Mouse (Mus musculus) frontal cortex, adult (tissue): Measurements from ENCODE around the gene Slc29a2.
"Not testable (repeated sequence)": the region's sequence is repeated elsewhere in the genome, so short reads cannot be mapped to it uniquely, and the experiment has no call there.

ENCODE experiments used
- ATAC-seq: cut with Nextera tagmentation; 2 replicates; pipeline ENCODE4 v1.9.2; 2017; ENCODE audit warnings: mild to moderate bottlenecking, moderate library complexity, mixed read lengths; ENCODE audit not compliant: low TSS enrichment

Slc29a2 gene

DNA sequence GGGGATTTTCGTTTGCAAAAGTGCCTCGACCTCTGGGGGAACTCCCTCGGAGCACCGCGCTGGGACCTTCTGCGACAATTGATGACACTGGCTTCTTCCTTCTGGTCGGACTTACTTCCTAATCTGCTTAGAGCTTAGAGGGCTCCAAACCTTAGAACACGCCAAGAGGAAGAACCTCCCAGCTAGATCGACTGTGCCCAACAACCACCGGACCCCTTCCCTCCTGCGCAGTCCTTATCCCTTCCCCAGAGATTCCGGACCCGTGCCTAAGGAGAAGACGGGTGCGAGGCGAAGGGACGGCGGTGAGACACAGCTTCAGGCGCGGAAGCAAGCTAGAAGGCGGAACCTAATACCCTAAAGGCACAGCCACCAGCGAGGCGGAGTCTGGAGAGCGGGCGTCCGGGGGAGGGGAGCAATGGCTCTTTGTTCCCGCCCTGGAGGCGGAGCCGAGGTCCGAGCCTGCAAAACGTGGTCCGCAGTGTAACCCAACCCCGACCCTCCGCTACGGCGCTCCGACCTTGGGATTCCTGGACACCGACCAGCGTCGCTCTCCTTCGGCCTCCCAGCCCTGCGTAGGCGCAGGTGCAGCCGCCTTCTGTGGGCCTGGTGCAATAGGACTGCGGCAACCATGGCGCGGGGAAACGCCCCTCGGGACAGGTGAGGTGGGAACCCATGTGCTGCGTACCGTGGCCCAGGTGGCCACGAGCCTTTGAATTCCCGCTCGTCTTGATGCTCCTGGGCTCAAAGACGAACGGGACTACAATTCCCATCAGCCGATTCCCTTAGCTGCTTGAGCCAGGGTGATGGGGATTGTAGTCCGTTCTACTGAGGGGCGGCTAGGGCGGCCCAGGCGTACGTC is at the start of gene Slc29a2:
Gene Slc29a2 (plus strand): TSS at position 240 of the 859 bp plus-strand sequence.
- ATAC-seq: peak; percentile 95

DNA sequence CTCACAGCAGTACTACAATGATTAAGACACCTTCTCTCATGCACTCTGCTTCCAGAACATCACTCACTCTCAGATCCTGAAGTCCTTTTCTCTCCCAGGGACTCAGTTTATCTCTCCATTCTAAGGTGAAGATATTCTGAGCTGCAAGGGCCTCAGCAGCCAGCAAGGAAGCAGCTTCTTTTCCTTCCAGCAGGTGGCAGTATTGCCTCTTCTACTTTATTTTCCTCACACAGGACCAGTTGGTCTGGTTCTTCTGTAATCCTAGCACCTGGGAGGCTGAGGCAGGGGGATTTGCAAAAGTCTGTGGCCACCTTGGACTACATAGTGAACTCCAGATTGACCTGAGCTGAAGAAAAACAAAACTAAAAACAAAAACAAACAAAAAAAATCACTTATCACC is 41.9 kb upstream of the Slc29a2 start:
- ATAC-seq: peak; percentile 53; the same call in 1 of the 2 replicates

DNA sequence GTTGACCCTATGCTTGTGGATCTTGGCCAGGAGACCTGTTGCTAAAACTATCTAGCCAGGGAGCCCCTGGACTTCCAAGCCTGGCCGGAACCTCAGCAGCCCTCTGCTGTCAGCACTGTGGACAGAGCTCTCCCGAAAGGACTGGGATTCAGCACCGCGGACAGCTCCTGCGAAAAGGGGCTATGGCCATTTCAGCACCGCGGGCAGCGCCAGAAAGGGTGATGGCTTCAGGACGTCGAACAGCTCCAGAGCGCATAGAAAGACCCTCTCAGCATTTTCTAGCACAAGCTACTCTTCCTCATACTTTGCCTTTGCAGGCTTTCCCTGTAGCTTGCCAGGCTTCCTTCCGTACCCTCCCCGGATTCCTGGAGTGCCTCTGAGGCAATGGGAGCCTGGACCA is 34.6 kb upstream of the Slc29a2 start:
- ATAC-seq: no peak; the same call in 1 of the 2 replicates

DNA sequence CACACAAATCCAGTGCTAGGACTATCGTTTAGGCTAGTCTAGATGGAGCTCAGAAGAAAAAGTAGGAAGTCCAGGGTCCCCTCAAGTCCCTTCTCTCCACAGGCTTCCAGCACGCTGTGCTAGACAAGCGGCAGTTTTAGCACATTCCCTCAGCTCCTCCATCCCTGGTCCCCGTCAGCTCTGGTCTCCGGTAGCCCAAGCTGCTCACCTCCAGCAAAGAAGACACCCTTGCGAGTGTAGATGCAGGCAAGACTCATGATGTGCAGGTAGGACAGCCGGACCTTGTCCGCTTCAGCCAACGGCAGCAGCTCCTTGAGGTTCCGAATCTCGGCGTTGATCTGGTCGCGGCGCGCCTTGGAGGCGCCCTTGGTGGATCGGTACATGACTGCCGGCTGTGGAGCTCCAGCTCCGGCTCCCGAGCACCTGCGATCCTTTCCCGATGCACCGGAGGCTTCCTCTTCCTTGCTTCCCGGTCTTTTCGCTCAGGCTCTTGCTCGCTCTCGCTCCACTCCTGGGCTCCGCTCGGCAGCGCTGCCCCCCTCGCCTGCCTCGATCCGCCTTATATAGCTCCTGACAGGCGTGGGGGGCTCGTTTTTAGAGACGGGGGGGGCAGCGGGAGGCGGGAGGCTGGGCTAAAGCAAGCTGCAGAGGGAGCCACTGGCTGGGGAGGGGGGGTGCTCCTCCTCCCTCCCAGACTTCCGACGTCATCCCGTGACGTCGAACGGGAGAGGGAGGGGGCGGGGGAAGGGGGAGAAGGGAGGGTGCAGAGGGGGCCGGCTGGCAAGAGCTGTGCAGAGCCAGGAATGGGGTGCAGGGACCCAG is 34.0 kb upstream of the Slc29a2 start:
- ATAC-seq: peak; percentile 11

DNA sequence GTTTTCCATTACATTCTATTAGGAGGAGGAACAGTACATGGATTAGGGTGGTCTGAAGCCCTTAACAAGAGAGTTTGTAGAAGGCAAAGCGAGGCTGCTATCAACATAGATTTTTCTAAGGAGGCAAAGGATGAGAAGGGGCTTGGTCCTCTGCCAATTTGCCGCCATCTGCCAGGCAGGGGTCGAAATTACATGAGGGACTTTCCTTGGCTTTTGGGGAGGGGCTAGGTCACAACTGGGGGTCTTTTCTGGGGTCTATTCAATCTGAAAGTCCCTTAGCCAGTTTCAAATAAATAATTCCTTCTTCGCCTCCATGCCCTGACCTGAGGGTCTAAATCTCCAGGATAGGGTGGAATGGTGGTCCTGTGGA is 33.4 kb upstream of the Slc29a2 start, which contains the start of gene Npas4:
Gene Npas4 (minus strand): TSS at position 61 of the 370 bp plus-strand sequence.
- ATAC-seq: no peak

DNA sequence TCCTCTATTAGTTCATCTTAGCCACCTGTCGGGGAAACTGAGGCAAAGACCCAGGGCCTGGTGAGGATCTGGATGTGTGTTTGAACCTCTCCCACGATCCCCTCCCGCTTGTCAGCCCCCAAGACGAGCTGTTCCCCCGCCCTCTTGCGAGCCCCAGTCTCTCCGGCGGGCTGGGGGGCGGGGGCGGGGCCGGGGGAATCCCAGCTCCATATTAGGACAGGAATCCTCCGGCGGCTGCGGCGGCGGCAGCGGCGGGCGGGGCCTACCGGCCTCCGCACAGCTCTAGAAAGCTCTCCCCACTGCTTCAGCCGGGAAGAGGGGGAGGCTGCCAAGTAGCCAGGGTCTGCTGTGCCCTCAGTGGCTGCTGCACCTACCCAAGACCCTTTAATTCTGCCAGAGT is 32.9 kb upstream of the Slc29a2 start:
- ATAC-seq: 0 out of 2 replicates have a peak, but pooled peaks have one; percentile 2

DNA sequence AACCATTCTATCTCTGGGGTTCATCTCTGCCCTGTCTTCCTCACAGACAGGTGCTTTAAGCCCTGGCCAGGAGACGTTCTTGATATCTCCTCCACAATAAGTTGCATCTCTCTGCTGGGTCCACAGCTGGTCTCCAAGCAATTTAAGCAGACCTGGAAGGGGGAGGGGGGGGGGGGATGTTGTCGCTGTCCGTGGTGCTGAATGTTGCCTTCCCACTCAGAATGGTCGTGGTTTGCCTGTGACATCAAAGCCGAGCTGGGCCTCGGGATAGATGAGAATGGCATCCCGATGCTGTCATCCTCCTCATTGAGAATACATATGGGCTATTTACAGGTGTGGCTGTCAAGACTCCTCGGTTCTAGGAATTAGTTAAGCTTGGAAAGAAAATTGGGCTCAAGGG is 31.3 kb upstream of the Slc29a2 start:
- ATAC-seq: no peak

DNA sequence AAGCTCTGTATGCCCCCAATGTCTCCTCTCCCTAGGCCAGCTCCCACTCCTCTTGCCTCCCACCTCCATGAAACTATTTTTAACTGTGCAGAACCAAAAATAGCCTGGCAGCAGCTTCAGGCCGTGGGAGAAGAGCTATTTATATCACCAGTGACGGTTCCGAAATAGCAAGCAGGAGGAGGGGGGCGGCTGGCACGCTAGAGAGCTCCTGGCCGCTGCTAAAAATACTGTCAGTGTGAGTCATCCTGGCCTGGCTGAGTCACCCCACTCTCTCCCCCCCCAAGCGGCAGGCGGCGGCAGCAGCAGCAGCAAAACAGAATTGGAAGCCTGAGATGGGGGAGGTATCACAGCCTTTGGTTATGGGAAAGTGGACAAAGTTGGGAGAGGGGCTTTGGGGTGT is 30.8 kb upstream of the Slc29a2 start:
- ATAC-seq: peak; percentile 27; the same call in 1 of the 2 replicates

DNA sequence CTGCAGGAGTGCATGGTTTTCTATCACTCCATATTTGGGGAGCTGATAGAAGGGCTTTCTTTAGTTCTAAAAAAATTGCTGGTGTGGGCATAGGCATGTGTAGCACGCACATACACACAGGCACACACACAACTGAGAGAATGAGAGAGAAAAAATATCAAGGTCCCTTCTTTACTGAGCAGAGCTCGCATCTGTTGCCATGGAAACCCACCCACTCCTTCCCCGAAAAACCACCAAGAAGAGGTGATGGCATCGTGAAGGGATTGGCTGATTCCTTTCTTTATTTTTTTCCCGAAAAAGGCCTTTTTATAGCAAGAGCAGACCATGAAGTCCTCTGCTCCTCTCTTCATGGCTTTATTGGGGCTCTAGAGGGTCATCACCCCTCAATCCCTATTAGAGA is 29.6 kb upstream of the Slc29a2 start:
- peak; percentile 42 for ATAC-seq

DNA sequence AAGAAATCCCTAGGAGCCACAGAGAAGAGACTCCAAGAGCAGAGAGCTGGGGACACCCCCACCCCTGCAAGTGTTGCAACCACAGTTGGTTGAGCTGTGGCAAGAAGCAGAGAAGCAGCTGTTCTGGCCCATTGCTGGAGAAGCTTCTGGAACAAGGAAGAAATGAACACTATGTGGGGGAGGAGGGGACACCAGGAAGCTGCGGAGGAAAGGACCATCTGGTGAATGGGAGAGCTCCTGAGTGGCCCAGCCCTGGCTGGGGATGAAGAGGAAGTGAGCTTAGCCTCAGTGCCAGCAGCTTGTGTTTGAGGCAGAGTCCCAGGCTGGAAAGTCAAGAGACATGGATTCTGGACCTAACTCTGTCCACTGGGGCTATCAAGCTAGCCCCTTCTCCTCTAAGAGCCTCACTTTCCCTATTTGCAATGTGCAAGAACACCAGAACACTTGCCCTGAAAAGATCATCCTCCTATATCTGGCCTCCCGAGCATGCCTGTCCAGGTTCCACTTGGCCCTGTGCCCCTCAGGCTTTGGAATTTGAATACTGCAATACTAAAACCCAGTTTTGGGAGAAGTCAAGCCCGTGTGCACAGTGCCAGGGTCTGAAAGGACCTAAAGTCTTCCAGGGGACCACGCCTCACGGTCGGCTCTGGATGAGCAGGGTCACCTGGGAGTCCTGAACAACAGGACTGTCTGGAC is 24.1 kb upstream of the Slc29a2 start:
- ATAC-seq: peak; percentile 48; the same call in 1 of the 2 replicates

DNA sequence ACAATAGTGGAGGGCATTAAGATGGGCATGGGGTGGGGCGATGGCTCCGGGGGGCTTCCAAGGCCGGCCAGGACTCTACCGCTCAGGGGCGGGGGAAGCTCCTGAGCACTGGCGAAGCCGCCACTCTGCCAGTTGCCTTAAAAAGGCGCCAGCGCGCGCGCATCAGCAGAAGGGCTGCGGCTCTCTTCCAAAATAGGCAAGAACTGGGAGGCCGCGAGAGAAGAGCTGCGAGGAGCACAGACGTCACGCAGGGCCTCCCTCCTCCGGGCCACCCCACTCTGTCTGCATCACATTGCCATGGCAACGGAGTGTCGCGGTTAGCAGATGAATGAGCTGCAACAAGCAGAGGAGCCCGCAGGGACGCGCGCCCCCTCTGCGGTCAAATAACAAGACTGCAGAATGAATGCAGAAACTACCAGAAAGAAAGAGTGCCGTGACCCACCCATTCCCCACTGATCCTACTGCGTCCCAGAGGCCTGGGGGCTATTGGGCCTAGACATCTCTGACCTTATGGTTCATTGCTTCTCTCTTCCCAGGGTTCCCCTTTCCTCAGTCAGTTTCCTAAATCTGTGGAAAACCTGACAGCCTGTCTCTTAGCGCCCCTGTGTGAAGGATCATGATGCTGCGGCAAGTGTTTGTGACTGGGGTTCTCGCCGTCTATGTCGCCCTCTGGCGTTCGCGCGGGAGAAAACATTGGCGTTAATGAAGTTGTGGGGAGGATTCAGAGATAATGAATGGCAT is 21.8 kb upstream of the Slc29a2 start:
- peak; percentile 96 for ATAC-seq

DNA sequence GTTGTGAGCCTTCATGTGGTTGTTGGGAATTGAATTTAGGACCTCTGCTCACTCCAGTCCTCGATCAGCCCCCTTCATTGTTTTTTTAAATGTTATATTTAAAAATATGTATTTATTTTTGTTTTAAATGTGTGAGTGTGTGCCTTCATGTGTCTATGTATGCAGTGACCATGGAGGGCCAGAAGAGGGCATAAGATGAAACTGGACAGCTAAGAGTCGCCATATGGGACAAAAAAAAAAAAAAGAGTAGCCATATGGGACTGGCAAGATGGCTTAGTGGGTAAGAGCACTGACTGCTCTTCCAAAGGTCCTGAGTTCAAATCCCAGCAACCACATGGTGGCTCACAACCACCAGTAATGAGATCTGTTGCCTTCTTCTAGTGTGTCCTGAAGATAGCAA is 20.0 kb upstream of the Slc29a2 start:
- not testable (repeated sequence) for ATAC-seq

DNA sequence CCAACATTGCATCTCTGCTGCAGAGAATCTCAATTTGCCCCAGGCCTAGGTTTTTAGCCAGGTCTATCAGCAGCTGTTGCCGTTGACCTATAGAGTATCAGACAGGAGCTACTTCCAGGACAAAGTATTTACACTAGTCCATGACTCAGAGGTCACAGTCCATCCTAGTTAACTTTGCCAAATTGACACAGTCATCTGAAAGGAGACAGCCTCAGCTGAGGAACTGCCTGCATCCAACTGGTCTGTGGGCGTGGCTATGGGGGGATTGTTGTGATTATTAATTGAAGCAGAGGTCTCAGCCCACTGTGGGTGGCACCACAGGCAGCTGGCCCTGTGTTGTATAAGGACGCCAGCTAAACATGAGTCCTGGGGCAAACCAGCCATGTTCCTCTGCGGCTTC is 18.7 kb upstream of the Slc29a2 start:
- ATAC-seq: no peak

DNA sequence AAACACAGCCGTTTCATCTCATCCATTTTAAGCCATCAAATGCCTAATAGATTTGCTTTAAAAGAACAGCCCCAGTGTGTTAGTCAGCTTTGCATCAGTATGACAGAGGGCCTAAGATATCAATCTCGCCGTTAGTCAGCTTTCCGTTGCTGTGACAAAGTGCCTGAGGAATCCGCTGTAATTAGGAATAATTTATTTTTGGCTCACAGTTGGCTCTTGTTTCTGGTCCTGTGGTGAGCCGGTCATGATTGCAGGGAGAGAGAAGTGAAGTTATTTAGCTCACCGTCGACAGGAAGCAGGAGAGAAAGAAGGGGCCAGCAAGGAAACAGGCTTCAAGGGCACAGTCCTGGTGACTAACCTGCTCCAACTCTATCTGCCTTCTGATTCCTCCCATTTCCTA is 10.5 kb upstream of the Slc29a2 start:
- ATAC-seq: no peak

DNA sequence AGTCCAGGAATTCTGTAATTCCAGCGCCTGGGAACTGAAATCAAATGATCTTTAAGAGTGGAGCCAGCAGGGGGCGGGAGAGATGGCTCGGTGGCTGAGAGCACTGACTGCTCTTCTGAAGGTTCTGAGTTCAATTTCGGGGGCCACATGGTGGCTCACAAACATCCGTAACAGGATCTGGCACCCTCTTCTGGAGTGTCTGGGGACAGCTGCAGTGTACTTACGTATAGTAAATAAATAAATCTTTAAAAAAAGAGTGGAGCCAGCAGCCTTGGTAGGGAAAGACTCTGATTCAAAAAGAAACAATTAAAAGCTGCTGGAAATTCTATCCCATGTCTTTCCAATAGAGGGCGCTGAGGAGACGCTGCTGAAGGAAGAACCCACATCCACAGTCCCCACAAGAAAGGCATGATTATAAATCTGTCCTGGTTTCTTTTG is 8.7 kb upstream of the Slc29a2 start:
- ATAC-seq: no peak

DNA sequence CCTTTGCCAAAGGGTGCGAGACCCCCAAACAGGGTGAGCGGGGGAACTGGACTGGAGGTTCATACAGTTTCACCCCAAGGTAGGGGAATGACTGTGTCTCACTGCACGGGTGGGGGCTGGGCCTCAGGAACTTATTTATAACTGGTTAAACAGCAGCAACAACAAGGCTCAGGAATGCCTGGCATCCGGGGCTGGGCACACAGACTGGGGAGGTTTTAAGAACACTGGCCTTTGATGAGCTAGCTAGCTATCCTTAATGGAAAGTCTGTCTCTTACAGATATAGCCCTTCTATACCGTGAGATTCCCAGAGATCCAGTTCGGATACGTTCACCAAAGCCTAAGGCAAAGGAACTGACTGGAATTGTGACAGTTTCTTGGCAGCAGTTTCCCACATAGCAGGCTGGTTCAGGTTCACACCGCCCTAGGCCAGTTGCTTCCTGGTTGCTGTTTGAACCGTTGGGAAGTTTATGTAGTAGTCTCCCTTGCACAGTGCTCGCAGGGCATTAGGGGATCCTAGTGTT is 7.4 kb upstream of the Slc29a2 start:
- ATAC-seq: no peak

DNA sequence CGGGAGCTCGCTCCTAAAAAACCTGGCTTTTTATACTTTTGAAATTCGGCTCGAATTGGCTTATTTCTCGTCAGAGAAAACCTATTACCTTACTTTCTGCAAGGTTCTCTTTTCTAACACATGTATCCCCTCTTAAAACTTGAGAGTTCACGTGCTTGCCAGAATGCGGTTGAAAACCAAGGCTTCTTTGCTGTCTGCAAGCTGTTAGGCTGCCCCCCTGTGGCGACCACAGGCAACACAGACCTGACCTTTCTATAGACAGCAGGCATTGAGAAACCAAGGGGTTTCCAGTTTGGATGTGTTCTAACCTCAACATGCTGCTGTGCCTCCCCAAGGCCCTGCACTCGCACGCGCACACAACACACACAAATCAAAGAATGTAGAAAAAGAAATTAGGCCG is 6.9 kb upstream of the Slc29a2 start:
- 0 out of 2 replicates have a peak, but pooled peaks have one; percentile 50 for ATAC-seq

DNA sequence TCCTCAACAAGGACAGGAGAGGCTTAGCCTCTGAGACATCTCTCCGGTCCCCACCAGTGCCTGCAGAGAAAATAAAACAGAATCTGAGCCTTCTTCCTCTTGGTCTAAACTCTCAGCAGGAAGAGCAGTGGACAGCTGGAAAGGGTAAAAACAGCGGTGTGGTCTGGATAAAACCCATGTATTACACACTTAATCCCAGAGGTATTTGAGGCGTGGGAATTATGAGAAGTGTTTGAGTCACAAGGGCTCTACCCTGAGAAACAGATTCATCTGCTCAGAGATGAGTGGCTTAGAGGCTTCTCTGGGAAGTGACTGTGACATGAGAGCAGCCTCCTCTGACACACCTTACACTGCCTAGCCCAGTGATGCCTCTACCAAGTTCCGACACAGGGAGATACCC is 6.0 kb upstream of the Slc29a2 start:
- ATAC-seq: no peak

DNA sequence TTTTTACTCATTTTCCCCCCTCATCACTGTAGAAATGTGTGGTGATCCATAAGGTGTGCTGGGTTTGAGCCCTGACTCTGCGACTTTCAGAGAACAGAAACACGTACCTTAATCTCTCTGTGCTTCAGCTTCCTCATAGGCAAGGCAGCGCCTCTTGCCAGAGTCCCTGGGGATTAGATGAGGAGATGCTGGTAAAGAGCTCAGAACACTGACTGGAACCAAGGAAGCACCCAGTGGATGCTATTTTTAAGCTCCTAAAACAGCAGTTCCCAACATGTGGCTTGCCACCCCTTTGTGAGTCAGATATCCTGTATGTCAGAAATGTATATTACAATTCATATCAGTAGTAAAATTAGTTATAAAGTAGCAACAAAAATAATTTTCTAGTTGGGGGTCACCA is 5.5 kb upstream of the Slc29a2 start:
- no peak for ATAC-seq

DNA sequence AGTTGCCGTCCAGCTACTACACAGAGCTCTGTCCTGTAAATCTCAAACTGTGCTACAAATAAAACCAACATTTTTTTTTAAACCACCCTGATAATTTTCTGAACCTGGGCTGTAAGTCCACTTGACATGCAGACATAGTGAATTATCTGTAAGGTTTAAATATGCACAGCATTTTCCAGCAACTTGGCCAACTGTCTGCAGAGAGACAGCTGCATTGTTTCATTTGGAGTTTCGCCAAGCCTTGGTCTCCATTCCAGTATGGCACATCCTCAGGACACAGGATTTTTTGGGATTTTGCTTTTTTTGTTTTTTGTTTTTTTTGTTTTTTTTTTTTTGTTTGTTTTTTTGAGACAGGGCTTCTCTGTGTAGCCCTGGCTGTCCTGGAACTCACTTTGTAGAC is 2.2 kb upstream of the Slc29a2 start:
- ATAC-seq: no peak

DNA sequence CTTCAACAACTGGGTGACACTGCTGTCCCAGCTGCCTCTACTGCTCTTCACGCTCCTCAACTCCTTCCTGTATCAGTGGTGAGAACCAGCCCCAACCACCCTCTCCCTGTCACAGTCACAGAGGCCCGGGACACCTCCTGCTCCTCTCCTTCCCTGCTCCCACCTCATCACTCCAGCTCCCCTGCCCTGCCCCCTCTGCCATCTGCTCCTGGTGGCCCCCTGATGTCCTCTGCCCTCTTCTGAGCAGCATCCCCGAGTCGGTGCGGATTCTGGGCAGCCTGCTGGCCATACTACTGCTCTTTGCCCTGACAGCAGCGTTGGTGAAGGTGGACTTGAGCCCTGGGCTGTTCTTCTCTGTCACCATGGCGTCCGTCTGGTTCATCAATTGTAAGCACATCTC is 2.5 kb downstream of the Slc29a2 start:
- ATAC-seq: no peak
